In the genomic region with DNA sequence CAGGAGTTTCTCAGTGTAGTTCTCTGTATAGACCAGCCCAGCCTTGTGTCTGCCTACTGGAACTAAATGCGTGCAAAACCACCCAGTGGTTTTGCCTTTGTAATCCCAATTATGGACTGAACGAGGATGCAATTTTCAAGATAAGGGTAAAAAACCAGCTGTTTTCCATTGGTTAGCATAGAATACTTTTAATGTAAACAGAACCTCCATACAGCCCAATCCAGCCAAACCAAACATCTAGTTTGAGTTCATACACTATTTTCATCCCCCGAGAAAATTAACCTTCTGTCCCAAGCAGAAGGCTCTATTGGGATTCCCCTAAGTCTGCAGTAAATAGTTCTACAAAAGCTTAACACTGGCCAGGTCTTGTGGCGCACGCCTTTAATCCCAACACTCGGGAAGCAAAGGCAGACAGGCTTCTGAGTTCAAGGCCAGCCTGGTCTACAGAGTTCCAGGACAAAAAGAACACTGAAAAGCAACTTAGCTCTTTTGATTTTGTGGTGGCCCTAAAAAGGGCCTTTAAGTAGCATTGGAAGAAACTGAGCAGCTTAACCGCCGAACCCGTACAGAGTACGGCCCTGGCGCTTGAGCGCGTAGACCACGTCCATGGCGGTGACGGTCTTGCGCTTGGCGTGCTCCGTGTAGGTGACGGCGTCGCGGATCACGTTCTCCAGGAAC, we compare ENCODE assay signal across 7 mouse cellular contexts. TPM values are rescaled to one million over a fixed set of nuclear protein-coding genes. Genes with fewer than 3 reads are reported as not detected.
DNase-seq lines count a peak whose midpoint lies in the region; ATAC-seq and TF ChIP-seq lines count a peak whose summit lies in the region.

No protein-coding gene starts in this region.

- ATAC-seq in intestine, embryonic 14.5 days (replicated peaks; ENCODE audit: low FRiP score, low TSS enrichment, low read depth): no peak; the same call in 1 of the 2 replicates

- H3ac ChIP-seq in myocyte (ENCODE audit: control insufficient read depth, insufficient read length): no peak overlapping the region

- H3K9me3 ChIP-seq in intestine, embryonic 14.5 days (ENCODE audit: control insufficient read depth, low read length): no peaks in the 10 kb centered on the region

- DNase-seq in thymus, postnatal 0 days (ENCODE audit: low spot score): peak; percentile 69
- DNase-seq in thymus, postnatal 36 days: no peak
- DNase-seq in embryo, embryonic 9.5 days (ENCODE audit: extremely low spot score): peak; percentile 84
- DNase-seq in intestine, embryonic 14.5 days (ENCODE audit: low spot score): peak; percentile 77
- no peak for DNase-seq in gastrocnemius, postnatal 36 days
- no peak for DNase-seq in kidney, adult 11 months

- WGBS in intestine, embryonic 14.5 days: under 1% methylated on average over 18 of the region's 24 CpGs

- H3K79me2 ChIP-seq in myocyte (ENCODE audit: control insufficient read depth, insufficient read depth): no peaks in the 10 kb centered on the region

- peaks cover 16% of the 10 kb centered on the region for H3K4me1 ChIP-seq in intestine, embryonic 14.5 days (replicated peaks; ENCODE audit: control insufficient read depth, insufficient read depth, low read length)

- H3K4me2 ChIP-seq in intestine, embryonic 14.5 days (ENCODE audit: low read length): peak overlapping the region; percentile 59
- H3K4me2 ChIP-seq in myocyte (ENCODE audit: low read depth): peak overlapping the region; percentile 86

- intact Hi-C loops in gastrocnemius, postnatal 36 days (cut with DNase I): loop anchor here (10.0 kb wide), 1 partner anchor 1714 kb away; a partner anchor contains a TSS

- TF ChIP-seq POLR2A in myocyte (IDR thresholded peaks at IDR 0.05; ENCODE audit: insufficient read length, low read depth): no peak

- peak overlapping the region; percentile 96 for H3K27ac ChIP-seq in intestine, embryonic 14.5 days (ENCODE audit: low read depth)

- peak overlapping the region; percentile 40 for H3K4me3 ChIP-seq in intestine, embryonic 14.5 days (ENCODE audit: low read depth, low read length)
- H3K4me3 ChIP-seq in myocyte: peak overlapping the region; percentile 28

- H3K27me3 ChIP-seq in intestine, embryonic 14.5 days (replicated peaks; ENCODE audit: control insufficient read depth, insufficient read depth, low read length): no peaks in the 10 kb centered on the region
- H3K27me3 ChIP-seq in myocyte (ENCODE audit: control insufficient read depth, insufficient read depth, insufficient read length): no peaks in the 10 kb centered on the region

- H3K9ac ChIP-seq in intestine, embryonic 14.5 days (ENCODE audit: low read length): peak overlapping the region; percentile 70

- H3K36me3 ChIP-seq in intestine, embryonic 14.5 days (ENCODE audit: control insufficient read depth, insufficient read depth, low read length): no peaks in the 10 kb centered on the region
- no peaks in the 10 kb centered on the region for H3K36me3 ChIP-seq in myocyte (ENCODE audit: control insufficient read depth, insufficient read depth)

TF ChIP-seq in myocyte, 11 proteins besides CTCF, POLR2A, EP300 and RAD21:
- peak; percentile 57 for TF ChIP-seq POLR2AphosphoS2 (IDR thresholded peaks at IDR 0.05; ENCODE audit: insufficient read length, low read depth)
- no peak for TF ChIP-seq MYOG (IDR thresholded peaks at IDR 0.05; ENCODE audit: control insufficient read depth in 1 of 3, insufficient read depth in 1 of 3, insufficient read length in 2 of 3, low read depth in 2 of 3)

RNA-seq across cellular contexts. Expression of a gene that starts 0.6 kb away (rescaled TPM):
- 37.1 and 39.2 TPM in 2 replicates for polyA plus RNA-seq in thymus, postnatal 0 days (2015; fragmentation: Nextera tagmentation; extraction: Ambion mirVana)
- 18.9 and 19.6 TPM in 2 replicates for polyA plus RNA-seq in intestine, embryonic 14.5 days (2014; fragmentation: Nextera tagmentation; extraction: Ambion mirVana)
- 31.0 TPM for polyA plus RNA-seq in myocyte (2012; fragmentation: generic; extraction: Trizol)
- total RNA-seq in gastrocnemius, postnatal 36 days (2021): 10 to 100 TPM; 28.7 to 30.9 TPM

RNA-seq across cellular contexts. Expression of a gene that starts 2.1 kb away (rescaled TPM):
- polyA plus RNA-seq in thymus, postnatal 0 days (2015; fragmentation: Nextera tagmentation; extraction: Ambion mirVana): 178 and 206 TPM in 2 replicates
- polyA plus RNA-seq in intestine, embryonic 14.5 days (2014; fragmentation: Nextera tagmentation; extraction: Ambion mirVana): 47.9 and 67.6 TPM in 2 replicates
- 4.1 TPM for polyA plus RNA-seq in myocyte (2012; fragmentation: generic; extraction: Trizol)
- total RNA-seq in gastrocnemius, postnatal 36 days (2021): 10 to 100 TPM in 1 of 2 experiments, 1 to 10 TPM in 1; 8.7 to 11.6 TPM

RNA-seq across cellular contexts. Expression of a gene that starts 2.4 kb away (rescaled TPM):
- polyA plus RNA-seq in thymus, postnatal 0 days (2015; fragmentation: Nextera tagmentation; extraction: Ambion mirVana): 74.2 and 89.3 TPM in 2 replicates
- polyA plus RNA-seq in intestine, embryonic 14.5 days (2014; fragmentation: Nextera tagmentation; extraction: Ambion mirVana): 10.2 and 14.0 TPM in 2 replicates
- 3.4 TPM for polyA plus RNA-seq in myocyte (2012; fragmentation: generic; extraction: Trizol)
- 1 to 10 TPM; 7.6 to 8.9 TPM for total RNA-seq in gastrocnemius, postnatal 36 days (2021)

RNA-seq across cellular contexts. Expression of a gene that starts 4.9 kb away (rescaled TPM):
- polyA plus RNA-seq in thymus, postnatal 0 days (2015; fragmentation: Nextera tagmentation; extraction: Ambion mirVana): 25.8 and 33.9 TPM in 2 replicates
- 5.2 and 7.5 TPM in 2 replicates for polyA plus RNA-seq in intestine, embryonic 14.5 days (2014; fragmentation: Nextera tagmentation; extraction: Ambion mirVana)
- 8.2 TPM for polyA plus RNA-seq in myocyte (2012; fragmentation: generic; extraction: Trizol)
- total RNA-seq in gastrocnemius, postnatal 36 days (2021): 10 to 100 TPM; 10.8 to 26.5 TPM

RNA-seq across cellular contexts. Expression of a gene that starts 5.2 kb away (rescaled TPM):
- polyA plus RNA-seq in thymus, postnatal 0 days (2015; fragmentation: Nextera tagmentation; extraction: Ambion mirVana): 49.6 and 71.7 TPM in 2 replicates
- polyA plus RNA-seq in intestine, embryonic 14.5 days (2014; fragmentation: Nextera tagmentation; extraction: Ambion mirVana): 11.8 and 19.7 TPM in 2 replicates
- 2.2 TPM for polyA plus RNA-seq in myocyte (2012; fragmentation: generic; extraction: Trizol)
- total RNA-seq in gastrocnemius, postnatal 36 days (2021): 10 to 100 TPM; 12.2 to 13.3 TPM

Comparison
In these comparisons a context has a peak if more than half of its experiments do, and no peak if none do; other contexts are left out.
1. DNase-seq: peak in thymus, postnatal 0 days (single experiment), embryo, embryonic 9.5 days (single experiment) and intestine, embryonic 14.5 days (single experiment); none in thymus, postnatal 36 days (0 of 2), gastrocnemius, postnatal 36 days (0 of 2) and kidney, adult 11 months (single experiment).